Mouse (Mus musculus) forebrain, embryonic 10.5 days (tissue): Measurements from ENCODE around the gene Papss1. TPM values are rescaled to one million over a fixed set of nuclear protein-coding genes. Genes with fewer than 3 reads are reported as not detected.
"Not testable (repeated sequence)": the region's sequence is repeated elsewhere in the genome, so short reads cannot be mapped to it uniquely, and the experiment has no call there.

Experiments used
- DNase-seq: peaks from one replicate; pipeline ENCODE4 v3.0.0-alpha.2; 2017; ENCODE audit warnings: low spot score; ENCODE audit errors: extremely low spot score
- H3K27ac ChIP-seq: fragments of 300-500 bp; sonication (generic); 2 replicates; pipeline ENCODE4 v1.5.1; 2016; ENCODE audit warnings: mild to moderate bottlenecking
- H3K27me3 ChIP-seq: fragments of 300-500 bp; sonication (generic); 2 replicates; pipeline ENCODE4 v1.6.1; 2016; ENCODE audit warnings: mild to moderate bottlenecking; ENCODE audit not compliant: poor library complexity, severe bottlenecking
- H3K36me3 ChIP-seq: fragments of 300-500 bp; sonication (generic); replicated peaks from 2 replicates; pipeline ENCODE4 v1.6.1; 2016; ENCODE audit warnings: mild to moderate bottlenecking, moderate library complexity
- H3K4me1 ChIP-seq: fragments of 300-500 bp; sonication (generic); 2 replicates; pipeline ENCODE4 v1.6.1; 2016
- H3K4me3 ChIP-seq: fragments of 300-500 bp; sonication (generic); 2 replicates; pipeline ENCODE4 v1.5.1; 2016; ENCODE audit warnings: mild to moderate bottlenecking, moderate library complexity
- H3K9me3 ChIP-seq: fragments of 300-500 bp; sonication (generic); 2 replicates; pipeline ENCODE4 v1.6.1; 2016; ENCODE audit warnings: mild to moderate bottlenecking, moderate library complexity
- WGBS: fragments of 180-500 bp; shearing (Covaris S2); methylation state at CpG from one replicate; pipeline ENCODE4 v1.1.7; 2016; 5-methylcytosine and 5-hydroxymethylcytosine counted together
- polyA plus RNA-seq: library from polyadenylated mRNA; unstranded; fragments of >200 nt; fragmentation: Nextera tagmentation; extraction: Ambion mirVana; gene quantifications from 2 replicates; pipeline ENCODE4 v1.2.1, GENCODE M21; 2016

The Papss1 gene
- polyA plus RNA-seq, result 61.1 and 63.1 TPM in 2 replicates

GRCm38 (mm10) chr3:131564430-131565256 is at the start of gene Papss1:
Gene Papss1, plus strand, starts transcription at chr3:131564768.
- peak; percentile 100 for DNase-seq
- Histone ChIP-seq H3K27ac (peak within 1 kb of the TSS; percentile 95), H3K36me3 (peaks cover 8% of the 10 kb centered on the region), H3K4me3 (peak within 1 kb of the TSS; percentile 88), H3K9me3 (no peaks in the 10 kb centered on the region; the same call in 1 of the 2 replicates), H3K4me1 (peaks cover 34% of the 10 kb centered on the region), H3K27me3 (no peaks in the 10 kb centered on the region)
- WGBS, result under 1% methylated on average over 73 of the region's 73 CpGs

- 0 out of 2 replicates have a peak, but pooled peaks cover 5% of the 10 kb centered on the region for H3K4me1 ChIP-seq
- no peaks in the 10 kb centered on the region for H3K36me3 ChIP-seq
- WGBS, result 88% methylated on average over 7 of the region's 7 CpGs
These were observed 48.1 kb upstream of the Papss1 start for GRCm38 (mm10) chr3:131516332-131516999.

GRCm38 (mm10) chr3:131517756-131518155 is 46.8 kb upstream of the Papss1 start:
- Histone ChIP-seq H3K4me1 (0 out of 2 replicates have a peak, but pooled peaks cover 5% of the 10 kb centered on the region), H3K9me3 (no peaks in the 10 kb centered on the region), H3K36me3 (no peaks in the 10 kb centered on the region), H3K27ac (no peak overlapping the region), H3K27me3 (no peaks in the 10 kb centered on the region), H3K4me3 (no peak overlapping the region)
- no peak for DNase-seq
- WGBS, result 74% methylated on average over 6 of the region's 6 CpGs

More at GRCm38 (mm10) chr3:131516332-131516999, 48.1 kb upstream of the Papss1 start:
- DNase-seq, result no peak
- Histone ChIP-seq H3K9me3 (no peaks in the 10 kb centered on the region), H3K27me3 (no peaks in the 10 kb centered on the region), H3K27ac (no peak overlapping the region), H3K4me3 (no peak overlapping the region)

DNA sequence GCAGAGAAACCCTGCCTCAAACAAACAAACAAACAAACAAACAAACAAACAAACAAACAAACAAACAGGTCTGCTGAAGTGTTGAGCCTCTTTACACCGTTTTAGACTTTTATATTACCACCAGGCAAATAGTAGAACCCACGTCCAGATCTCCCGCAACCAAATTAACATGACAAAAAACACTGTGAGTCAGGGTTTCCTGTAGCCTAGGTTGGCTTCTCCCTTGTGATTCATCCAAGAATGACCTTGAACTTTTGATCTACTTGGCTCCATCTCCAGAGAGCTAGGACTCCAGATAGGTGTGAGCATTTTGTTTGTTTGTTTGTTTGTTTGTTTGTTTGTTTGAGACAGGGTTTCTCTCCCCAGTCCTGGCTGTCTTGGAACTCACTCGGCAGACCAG is 43.4 kb upstream of the Papss1 start:
- H3K9me3 ChIP-seq, result no peaks in the 10 kb centered on the region
- no peaks in the 10 kb centered on the region for H3K36me3 ChIP-seq
- 0 out of 2 replicates have a peak, but pooled peaks cover 5% of the 10 kb centered on the region for H3K4me1 ChIP-seq
- no peaks in the 10 kb centered on the region for H3K27me3 ChIP-seq
- WGBS, result 74% methylated on average over 4 of the region's 4 CpGs
- no peak overlapping the region for H3K27ac ChIP-seq
- DNase-seq, result no peak
- no peak overlapping the region for H3K4me3 ChIP-seq

DNA sequence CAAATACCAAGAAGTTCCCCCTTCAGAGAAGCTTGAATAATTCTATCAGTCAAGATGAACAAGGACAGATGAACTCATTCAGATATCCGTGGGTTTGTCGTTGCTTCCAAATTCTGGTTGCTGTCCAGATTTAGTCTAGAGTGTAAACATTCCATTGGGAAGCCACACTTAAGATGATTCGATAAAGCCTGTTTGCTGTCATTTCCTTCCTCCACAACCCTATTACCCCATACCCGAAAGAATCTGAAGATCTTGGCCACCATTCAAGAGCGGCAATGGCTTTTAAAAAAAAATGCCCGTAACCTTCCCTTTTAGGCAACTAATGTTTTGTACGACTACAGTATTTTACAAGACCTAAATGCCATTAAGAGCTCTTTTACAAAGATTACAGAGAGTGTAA is 42.3 kb upstream of the Papss1 start:
- Histone ChIP-seq H3K27me3 (no peaks in the 10 kb centered on the region), H3K9me3 (no peaks in the 10 kb centered on the region), H3K27ac (no peak overlapping the region), H3K36me3 (no peaks in the 10 kb centered on the region), H3K4me3 (no peak overlapping the region), H3K4me1 (0 out of 2 replicates have a peak, but pooled peaks cover 5% of the 10 kb centered on the region)
- WGBS, result 92% methylated on average over 7 of the region's 7 CpGs
- DNase-seq, result no peak

GRCm38 (mm10) chr3:131523749-131524148 is 40.8 kb upstream of the Papss1 start:
- Histone ChIP-seq H3K27ac (no peak overlapping the region), H3K27me3 (no peaks in the 10 kb centered on the region), H3K36me3 (no peaks in the 10 kb centered on the region), H3K9me3 (no peaks in the 10 kb centered on the region), H3K4me1 (no peaks in the 10 kb centered on the region), H3K4me3 (no peak overlapping the region)
- WGBS, result 86% methylated on average over 9 of the region's 9 CpGs
- no peak for DNase-seq

DNA sequence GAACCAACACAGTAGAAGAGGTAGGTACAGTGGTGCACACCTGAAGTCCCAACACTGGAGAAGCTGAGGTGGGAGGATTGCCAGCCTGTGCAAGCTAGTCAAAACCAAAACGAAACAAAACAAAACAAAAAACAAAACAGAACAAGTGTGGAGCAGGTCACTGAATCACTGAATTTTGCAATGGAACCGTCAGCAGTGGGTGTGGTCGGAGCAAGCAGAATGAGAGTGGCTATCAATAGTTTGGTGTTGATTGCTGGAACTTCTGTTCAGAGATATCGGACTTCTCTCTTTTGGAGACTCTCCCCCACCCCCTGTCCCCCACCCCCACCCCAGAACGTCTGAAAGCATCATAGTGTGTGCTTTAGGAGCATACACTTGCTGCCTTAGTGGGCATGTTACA is 40.4 kb upstream of the Papss1 start:
- no peaks in the 10 kb centered on the region for H3K9me3 ChIP-seq
- WGBS, result 82% methylated on average over 5 of the region's 5 CpGs
- no peak overlapping the region for H3K27ac ChIP-seq
- DNase-seq, result no peak
- no peaks in the 10 kb centered on the region for H3K36me3 ChIP-seq
- H3K4me1 ChIP-seq, result no peaks in the 10 kb centered on the region
- no peaks in the 10 kb centered on the region for H3K27me3 ChIP-seq
- H3K4me3 ChIP-seq, result no peak overlapping the region

GRCm38 (mm10) chr3:131524779-131525178 is 39.8 kb upstream of the Papss1 start:
- Histone ChIP-seq H3K4me1 (no peaks in the 10 kb centered on the region), H3K4me3 (no peak overlapping the region), H3K27ac (no peak overlapping the region), H3K9me3 (no peaks in the 10 kb centered on the region), H3K27me3 (no peaks in the 10 kb centered on the region), H3K36me3 (no peaks in the 10 kb centered on the region)
- peak; percentile 29 for DNase-seq
- WGBS, result 26% methylated on average over 11 of the region's 11 CpGs

DNA sequence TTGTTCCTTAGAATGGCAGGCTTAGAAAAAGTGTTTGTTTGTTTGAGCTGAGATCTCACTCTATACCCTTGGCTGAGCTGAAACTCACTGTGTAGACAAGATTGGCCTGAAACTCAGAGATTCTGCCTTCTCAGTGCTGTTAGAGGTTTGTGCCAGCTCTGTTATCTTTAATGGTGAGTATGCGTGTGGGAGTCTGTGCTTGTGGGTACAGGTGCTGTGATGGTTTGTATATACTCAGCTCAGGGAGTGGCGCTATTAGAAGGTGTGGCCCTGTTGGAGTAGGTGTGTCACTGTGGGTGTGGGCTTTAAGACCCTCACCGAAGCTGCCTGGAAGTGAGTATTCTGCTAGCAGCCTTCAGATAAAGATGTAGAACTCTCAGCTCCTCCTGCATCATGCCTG is 39.3 kb upstream of the Papss1 start:
- H3K9me3 ChIP-seq, result no peaks in the 10 kb centered on the region
- H3K27ac ChIP-seq, result no peak overlapping the region
- H3K36me3 ChIP-seq, result no peaks in the 10 kb centered on the region
- no peak overlapping the region for H3K4me3 ChIP-seq
- WGBS, result 97% methylated on average over 3 of the region's 3 CpGs
- H3K27me3 ChIP-seq, result no peaks in the 10 kb centered on the region
- no peak for DNase-seq
- no peaks in the 10 kb centered on the region for H3K4me1 ChIP-seq

- 96% methylated on average over 13 of the region's 13 CpGs for WGBS
- DNase-seq, result no peak
- no peaks in the 10 kb centered on the region for H3K36me3 ChIP-seq
- H3K9me3 ChIP-seq, result peaks cover 5% of the 10 kb centered on the region; the same call in 1 of the 2 replicates
- no peaks in the 10 kb centered on the region for H3K27me3 ChIP-seq
- H3K27ac ChIP-seq, result no peak overlapping the region
- H3K4me1 ChIP-seq, result no peaks in the 10 kb centered on the region
- H3K4me3 ChIP-seq, result no peak overlapping the region
These were observed 23.2 kb upstream of the Papss1 start for GRCm38 (mm10) chr3:131541244-131541942.

GRCm38 (mm10) chr3:131547562-131547961 is 17.0 kb upstream of the Papss1 start:
- not testable (repeated sequence) for H3K4me3 ChIP-seq, H3K27me3 ChIP-seq, H3K36me3 ChIP-seq, H3K27ac ChIP-seq, H3K9me3 ChIP-seq, DNase-seq, H3K4me1 ChIP-seq
- 95% methylated on average over 17 of the region's 17 CpGs for WGBS

- Histone ChIP-seq H3K27me3 (no peaks in the 10 kb centered on the region), H3K9me3 (no peaks in the 10 kb centered on the region), H3K27ac (no peak overlapping the region), H3K4me3 (no peak overlapping the region), H3K4me1 (no peaks in the 10 kb centered on the region), H3K36me3 (no peaks in the 10 kb centered on the region)
- 85% methylated on average over 4 of the region's 4 CpGs for WGBS
- DNase-seq, result no peak
These were observed 14.5 kb upstream of the Papss1 start for GRCm38 (mm10) chr3:131550046-131550445.
